Mouse (Mus musculus): ENCODE measurements at regions not wholly inside any gene's neighbourhood (a gene's known extent, or its start where the extent isn't known, plus 50 kb on each side); places are given as distances from the start of the nearest gene placed in this dataset.

DNA sequence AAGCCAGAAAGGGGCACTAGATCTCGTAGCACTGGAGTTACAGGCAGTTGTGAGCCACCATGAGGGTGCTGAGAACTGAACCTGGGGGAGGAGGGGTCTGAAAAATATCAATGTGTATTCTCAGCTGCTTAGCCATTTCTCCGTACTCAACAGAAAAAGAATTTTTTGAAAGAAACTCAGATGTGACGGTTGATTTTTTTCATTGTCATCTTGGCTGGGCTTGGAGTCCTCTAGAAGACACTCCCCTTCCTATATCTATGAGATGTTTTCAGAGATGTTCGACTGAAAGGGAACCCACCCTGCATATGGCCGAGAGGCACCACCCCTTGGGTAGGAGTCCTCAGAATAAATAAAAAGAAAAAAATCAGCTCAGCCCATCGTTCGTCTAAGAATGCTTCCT, 110.1 kb downstream of the Tomm20 start:
- DNase-seq (ENCODE audit: extremely low spot score in 1 of 2, low spot score in 1 of 2): no peak

GRCm38 (mm10) chr8:126833471-126834453, 111.9 kb downstream of the Tomm20 start:
- DNase-seq (ENCODE audit: extremely low spot score in 1 of 2, low spot score in 1 of 2): peak in 1 of 2 experiments; percentile 57

DNA sequence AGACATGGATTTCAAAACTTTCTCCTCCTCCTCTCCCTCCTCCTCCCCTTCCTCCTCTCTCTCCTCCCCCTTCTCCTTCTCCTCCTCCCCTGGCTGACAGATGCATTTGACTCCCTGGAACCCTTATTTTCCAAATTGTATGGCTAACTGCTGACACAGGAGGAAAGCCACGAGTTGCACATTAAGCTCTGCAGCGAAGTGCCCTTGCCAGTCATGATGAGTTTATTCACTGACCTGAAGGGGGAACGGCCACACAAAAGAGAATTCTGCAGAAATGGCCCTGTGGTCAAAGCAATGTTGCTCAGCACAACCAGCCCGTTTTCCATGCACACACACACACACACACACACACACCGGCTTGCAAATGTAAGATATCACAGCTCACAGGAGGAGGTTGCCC, 112.6 kb downstream of the Tomm20 start:
- DNase-seq (ENCODE audit: extremely low spot score in 1 of 2, low spot score in 1 of 2): no peak

DNA sequence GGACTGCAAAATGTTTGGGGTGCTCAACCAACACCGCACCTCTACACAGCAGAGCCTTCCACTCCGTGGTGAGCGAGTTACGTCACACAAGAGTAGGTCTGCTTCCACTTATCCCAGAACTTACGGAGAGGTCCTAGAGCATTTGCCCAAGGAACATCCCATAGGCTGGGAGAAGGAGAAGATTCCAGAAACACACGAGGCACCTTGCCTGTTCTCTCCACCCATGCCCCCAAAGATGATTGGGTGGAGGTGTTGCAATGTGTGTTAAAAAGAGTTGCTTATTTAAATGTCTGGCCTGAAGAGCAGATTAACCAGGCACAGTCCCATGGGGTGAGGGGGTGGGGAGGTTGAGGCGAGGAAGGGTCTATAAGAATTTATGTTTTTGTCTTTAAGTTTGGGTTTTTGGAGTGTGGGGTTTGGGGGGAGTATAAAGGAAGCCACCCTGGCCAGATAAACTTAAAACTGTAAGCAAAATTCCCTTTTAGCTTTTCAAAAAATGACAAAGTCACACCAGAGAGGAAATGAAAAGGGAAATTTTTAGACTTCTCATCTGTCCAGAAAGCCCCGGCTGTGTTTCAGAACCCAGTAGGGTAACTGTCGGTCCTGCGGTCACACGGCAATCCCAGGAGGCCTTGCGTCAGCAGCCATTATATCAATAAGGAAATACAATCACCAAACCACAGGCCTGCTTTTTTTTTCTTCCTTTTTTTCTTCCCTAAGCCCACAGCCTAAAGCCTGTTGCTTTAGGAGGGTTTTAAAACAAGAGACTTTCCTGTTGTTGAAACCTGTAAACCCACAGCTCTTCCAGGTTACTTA, 113.3 kb downstream of the Tomm20 start:
- no peak for DNase-seq (ENCODE audit: extremely low spot score in 1 of 2, low spot score in 1 of 2)

- DNase-seq (ENCODE audit: extremely low spot score in 1 of 2, low spot score in 1 of 2): no peak
Observed at GRCm38 (mm10) chr8:126831312-126832162, 114.1 kb downstream of the Tomm20 start.

DNA sequence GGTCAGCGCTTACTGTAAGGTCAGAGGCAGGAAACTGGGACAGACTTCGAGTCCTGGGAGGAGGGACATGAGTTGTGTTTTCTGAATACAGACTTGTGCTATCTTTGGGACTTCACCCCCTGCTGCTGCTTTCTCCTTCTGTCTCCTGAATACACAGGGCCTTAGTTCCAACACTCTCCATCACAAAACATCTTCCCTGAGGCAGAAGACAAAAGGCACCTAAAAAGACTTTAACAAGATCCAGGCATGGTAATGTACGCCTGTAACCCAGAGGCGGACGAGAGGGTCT, 115.5 kb downstream of the Tomm20 start:
- no peak for DNase-seq (ENCODE audit: extremely low spot score in 1 of 2, low spot score in 1 of 2)

- DNase-seq (ENCODE audit: extremely low spot score in 1 of 2, low spot score in 1 of 2): no peak
Observed at GRCm38 (mm10) chr8:126829376-126830241, 116.0 kb downstream of the Tomm20 start.

GRCm38 (mm10) chr8:126827681-126828383, 117.8 kb downstream of the Tomm20 start:
- no peak for DNase-seq (ENCODE audit: extremely low spot score in 1 of 2, low spot score in 1 of 2)

DNA sequence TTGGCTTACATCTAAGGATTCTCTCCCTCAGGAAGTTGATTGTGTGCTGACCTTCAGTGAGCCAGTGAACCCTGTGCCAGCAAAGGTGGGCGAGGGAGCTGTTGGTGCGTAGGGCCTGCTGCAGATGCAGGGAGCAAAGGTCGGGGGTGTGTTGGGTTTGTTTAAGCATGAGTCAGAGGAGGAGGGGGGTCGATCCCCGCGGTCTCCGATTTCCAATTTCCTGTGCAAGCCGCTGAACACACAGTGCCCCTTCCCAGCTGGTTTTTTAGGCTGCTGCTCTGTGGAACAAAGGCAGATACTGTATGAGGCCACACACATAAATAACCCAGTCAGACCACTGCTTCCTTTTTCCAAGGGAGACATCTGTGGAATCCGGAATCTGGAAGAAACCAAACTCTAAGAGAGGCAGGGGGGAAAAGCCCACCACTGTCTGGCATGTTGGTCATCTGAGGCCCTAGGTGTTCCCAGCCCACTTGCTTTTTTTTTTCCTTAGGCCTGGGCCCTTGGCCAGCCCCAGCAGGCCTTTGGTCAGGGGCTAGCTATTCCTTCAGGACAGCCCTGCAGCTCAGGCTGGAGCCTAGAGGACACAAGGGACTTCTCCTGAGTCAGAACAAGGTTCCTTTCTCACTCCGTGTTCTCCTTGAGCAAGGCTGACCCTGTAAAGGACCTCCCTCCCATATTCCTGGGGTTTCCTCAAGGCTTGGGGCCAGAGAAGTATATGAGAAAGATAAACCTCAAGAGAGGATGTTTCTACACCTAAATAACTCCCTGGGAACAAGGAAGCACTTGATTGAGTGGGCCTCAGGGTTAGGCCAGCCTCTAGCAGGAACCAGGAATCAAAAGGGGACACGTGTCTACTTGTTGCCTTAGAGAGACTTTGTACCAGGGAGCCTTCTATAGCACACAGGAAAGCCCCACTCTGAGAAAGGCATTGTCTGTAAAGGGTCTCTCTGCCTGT, 119.0 kb downstream of the Tomm20 start:
- peak in 1 of 2 experiments; percentile 39 for DNase-seq (ENCODE audit: extremely low spot score in 1 of 2, low spot score in 1 of 2)

DNA sequence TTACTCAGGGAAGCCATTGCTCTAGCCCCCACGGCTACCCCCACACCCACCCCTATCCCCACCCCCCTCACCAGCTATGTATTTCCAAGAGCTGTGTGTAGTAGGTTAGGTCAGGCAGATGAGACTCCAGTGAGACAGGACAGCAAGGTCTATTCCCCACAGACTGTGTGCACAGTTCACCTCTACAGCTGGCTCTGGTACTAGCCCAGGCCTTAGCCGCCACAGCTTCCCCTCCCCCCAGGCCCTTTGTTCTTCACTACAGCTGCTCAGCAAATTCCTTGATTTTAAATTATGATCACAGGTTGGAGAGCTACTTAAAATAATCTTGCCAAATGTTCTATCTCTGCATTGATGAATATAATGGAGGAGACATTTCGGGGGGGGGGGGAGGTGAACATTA, 119.8 kb downstream of the Tomm20 start:
- DNase-seq (ENCODE audit: extremely low spot score in 1 of 2, low spot score in 1 of 2): no peak

GRCm38 (mm10) chr8:126824575-126825208, 121.0 kb downstream of the Tomm20 start:
- no peak for DNase-seq (ENCODE audit: extremely low spot score in 1 of 2, low spot score in 1 of 2)

DNA sequence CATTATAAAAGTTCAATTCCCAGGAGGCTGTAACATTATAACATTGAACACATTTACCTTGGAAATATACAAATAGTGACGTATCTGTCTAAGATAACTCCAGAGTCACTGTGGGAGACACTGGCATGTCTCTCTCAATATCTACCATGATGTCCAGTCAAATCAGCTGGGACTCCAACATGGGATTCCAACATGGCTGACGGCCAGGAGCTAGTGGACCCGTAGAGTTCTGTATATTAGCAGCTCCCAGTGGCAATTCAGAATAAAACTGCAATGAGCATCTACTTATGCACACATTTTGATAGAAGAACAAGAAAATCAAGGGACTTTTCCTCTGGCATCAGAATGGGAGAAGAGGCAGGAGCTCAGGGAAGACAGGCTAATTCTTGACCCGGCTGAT, 123.4 kb downstream of the Tomm20 start:
- DNase-seq (ENCODE audit: extremely low spot score in 1 of 2, low spot score in 1 of 2): no peak

DNA sequence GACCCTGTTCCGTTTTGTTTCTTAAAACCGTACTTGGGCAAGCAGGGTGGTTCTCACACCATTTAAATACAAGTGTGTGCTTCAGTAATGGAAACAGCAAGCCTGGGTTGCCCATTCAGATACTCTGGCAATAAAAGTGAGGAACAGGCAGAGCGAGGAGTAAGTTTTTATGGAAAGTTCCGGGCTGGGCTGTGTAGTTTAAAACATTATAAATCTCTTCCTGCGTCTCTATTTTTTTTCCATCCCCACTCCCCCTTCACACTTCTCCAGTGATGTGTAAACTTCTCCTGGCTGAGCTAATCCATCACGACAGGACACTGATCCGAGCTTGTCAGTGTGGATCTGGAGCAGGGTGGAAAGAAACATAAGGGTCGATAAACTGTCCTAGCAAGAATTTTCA, 124.4 kb downstream of the Tomm20 start:
- no peak for DNase-seq (ENCODE audit: extremely low spot score in 1 of 2, low spot score in 1 of 2)

DNA sequence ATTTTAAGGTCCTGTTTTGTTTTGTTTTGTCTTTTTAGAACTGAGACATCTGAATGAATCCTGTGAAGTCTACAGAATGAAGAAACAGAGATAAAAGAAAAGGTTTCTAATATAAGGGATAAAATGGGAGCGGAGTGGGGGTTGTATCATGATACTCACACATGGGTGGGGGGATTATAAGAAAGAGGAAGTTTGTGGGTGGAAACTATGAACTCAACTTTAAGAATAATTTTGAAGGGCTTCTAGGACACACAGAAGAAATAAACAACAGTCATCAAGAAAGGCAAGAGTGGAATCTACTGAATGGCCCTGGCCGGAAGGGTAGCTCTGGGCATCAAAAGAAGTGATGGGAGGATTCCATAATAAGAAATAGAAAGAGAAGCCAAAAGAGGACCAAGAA, 125.1 kb downstream of the Tomm20 start:
- DNase-seq (ENCODE audit: extremely low spot score in 1 of 2, low spot score in 1 of 2): no peak

DNA sequence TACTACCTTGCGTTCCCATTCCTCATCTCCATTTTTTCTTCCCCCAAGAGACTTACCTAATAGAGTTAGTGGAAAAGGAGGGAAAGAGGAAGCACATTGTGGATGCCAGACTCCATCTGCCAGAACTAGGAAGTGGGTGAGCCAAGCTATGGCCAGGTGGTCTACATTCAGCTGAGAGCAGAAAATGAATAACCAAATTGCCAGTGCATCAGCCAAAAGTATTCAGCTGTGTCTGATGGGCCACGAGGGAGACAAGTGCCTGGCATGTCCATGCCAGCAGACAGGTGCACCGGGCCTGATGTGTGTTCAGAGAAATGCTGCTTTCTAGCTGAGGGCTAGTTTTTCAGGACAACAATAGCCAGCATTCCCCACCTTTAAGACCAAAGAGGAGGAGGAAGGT, 126.4 kb downstream of the Tomm20 start:
- no peak for DNase-seq (ENCODE audit: extremely low spot score in 1 of 2, low spot score in 1 of 2)

- DNase-seq (ENCODE audit: extremely low spot score in 1 of 2, low spot score in 1 of 2): no peak
Observed at GRCm38 (mm10) chr8:126816155-126816554, 129.5 kb downstream of the Tomm20 start.

GRCm38 (mm10) chr8:126814427-126814826, 131.2 kb downstream of the Tomm20 start:
- no peak for DNase-seq (ENCODE audit: extremely low spot score in 1 of 2, low spot score in 1 of 2)

- DNase-seq (ENCODE audit: extremely low spot score in 1 of 2, low spot score in 1 of 2): no peak
Observed at GRCm38 (mm10) chr8:126813621-126814020, 132.0 kb downstream of the Tomm20 start.

Data from frontal cortex, adult 2 months (tissue).